Mouse (Mus musculus) liver, embryonic 15.5 days (tissue): Measurements from ENCODE around the gene Hp1bp3. TPM values are rescaled to one million over a fixed set of nuclear protein-coding genes. Genes with fewer than 3 reads are reported as not detected.
A peak's percentile ranks its signal among the peaks of the same experiment; 100 is the strongest.

ENCODE experiments used
- ATAC-seq: fragments of 200-750 bp; cut with Nextera tagmentation; 2 replicates; pipeline ENCODE4 v1.8.0; 2017; ENCODE audit warnings: moderate number of reproducible peaks, mild to moderate bottlenecking, moderate library complexity; ENCODE audit not compliant: insufficient read depth
- H3K27ac ChIP-seq: fragments of 300-500 bp; sonication (generic); replicated peaks from 2 replicates; pipeline ENCODE4 v1.5.1; 2015; ENCODE audit warnings: mild to moderate bottlenecking, inconsistent platforms
- H3K27me3 ChIP-seq: fragments of 300-500 bp; sonication (generic); 2 replicates; pipeline ENCODE4 v1.6.1; 2015; ENCODE audit warnings: mild to moderate bottlenecking, inconsistent platforms
- H3K36me3 ChIP-seq: fragments of 300-500 bp; sonication (generic); replicated peaks from 2 replicates; pipeline ENCODE4 v1.6.1; 2015; ENCODE audit warnings: moderate library complexity, mild to moderate bottlenecking, inconsistent platforms
- H3K4me1 ChIP-seq: fragments of 300-500 bp; sonication (generic); replicated peaks from 2 replicates; pipeline ENCODE4 v1.6.1; 2015; ENCODE audit warnings: inconsistent platforms
- H3K4me2 ChIP-seq: fragments of 300-500 bp; sonication (generic); 2 replicates; pipeline ENCODE4 v1.6.1; 2015; ENCODE audit warnings: moderate library complexity, mild to moderate bottlenecking, inconsistent platforms
- H3K4me3 ChIP-seq: fragments of 300-500 bp; sonication (generic); replicated peaks from 2 replicates; pipeline ENCODE4 v1.5.1; 2015; ENCODE audit warnings: mild to moderate bottlenecking, inconsistent platforms
- H3K9ac ChIP-seq: fragments of 300-500 bp; sonication (generic); 2 replicates; pipeline ENCODE4 v1.6.1; 2015; ENCODE audit warnings: moderate library complexity, mild to moderate bottlenecking, inconsistent platforms
- H3K9me3 ChIP-seq: fragments of 300-500 bp; sonication (generic); replicated peaks from 2 replicates; pipeline ENCODE4 v1.6.1; 2016; ENCODE audit warnings: inconsistent platforms
- WGBS: fragments of 180-500 bp; shearing (Covaris S2); methylation state at CpG from one replicate; pipeline ENCODE4 v1.1.7; 2015; ENCODE audit warnings: mixed read lengths; ENCODE audit not compliant: insufficient replicate concordance; 5-methylcytosine and 5-hydroxymethylcytosine counted together
- polyA plus RNA-seq: library from polyadenylated mRNA; unstranded; fragments of >200 nt; fragmentation: Nextera tagmentation; extraction: Ambion mirVana; gene quantifications from 2 replicates; pipeline ENCODE4 v1.2.1, GENCODE M21; 2015

Hp1bp3 gene
- polyA plus RNA-seq, 1 experiment from 2014 or later: 40.0 TPM

DNA sequence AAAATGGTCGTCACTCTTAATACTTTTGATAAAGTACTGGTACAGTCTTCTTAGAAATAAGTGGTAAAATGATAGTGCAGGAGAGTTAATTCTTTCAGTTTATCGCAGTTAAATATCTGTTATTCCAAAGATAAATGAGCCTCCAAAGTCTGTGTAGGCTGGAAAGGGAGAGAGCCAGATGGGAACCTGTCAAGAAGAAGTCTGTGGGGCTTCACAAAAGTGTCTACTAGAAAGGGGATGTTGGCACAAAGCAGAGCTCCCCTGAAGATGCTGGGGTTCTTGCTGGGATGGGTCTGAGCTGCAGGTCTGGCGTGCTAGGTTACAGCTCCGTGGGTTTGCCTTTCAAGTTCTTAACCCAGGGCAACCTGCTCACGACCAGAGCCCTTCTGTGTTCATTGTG is 23.5 kb upstream of the Hp1bp3 start:
- Histone ChIP-seq H3K27ac (no peak overlapping the region), H3K4me2 (no peak overlapping the region), H3K4me1 (0 out of 2 replicates have a peak, but pooled peaks cover 3% of the 10 kb centered on the region), H3K9ac (no peak overlapping the region), H3K27me3 (no peaks in the 10 kb centered on the region), H3K4me3 (no peak overlapping the region), H3K36me3 (peaks cover 79% of the 10 kb centered on the region), H3K9me3 (no peaks in the 10 kb centered on the region)
- no peak for ATAC-seq
- 72% methylated on average over 5 of the region's 5 CpGs for WGBS

DNA sequence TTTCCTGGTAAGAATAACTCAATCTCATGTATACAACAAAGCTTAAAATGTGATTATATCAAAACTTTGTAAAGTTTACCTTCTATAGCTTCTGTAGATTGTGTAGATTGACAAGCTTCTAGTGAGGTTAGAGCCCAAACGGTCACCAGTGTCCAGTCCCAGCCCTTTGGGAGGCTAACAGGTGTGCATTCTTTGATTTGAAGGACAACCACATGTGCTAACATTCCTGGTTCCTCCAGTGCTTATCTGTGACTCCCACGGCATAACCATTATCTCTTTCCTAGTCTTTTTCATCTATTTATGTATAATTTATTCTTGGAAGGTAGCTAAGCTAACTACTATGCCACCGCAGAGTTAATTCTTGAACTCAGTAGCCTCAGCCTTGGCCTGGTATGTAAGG is 15.3 kb upstream of the Hp1bp3 start:
- peaks cover 71% of the 10 kb centered on the region for H3K36me3 ChIP-seq
- no peak for ATAC-seq
- no peaks in the 10 kb centered on the region for H3K27me3 ChIP-seq
- H3K4me1 ChIP-seq: no peaks in the 10 kb centered on the region
- WGBS: 67% methylated on average over 3 of the region's 3 CpGs
- H3K9me3 ChIP-seq: no peaks in the 10 kb centered on the region
- H3K4me3 ChIP-seq: no peak overlapping the region
- H3K9ac ChIP-seq: no peak overlapping the region
- no peak overlapping the region for H3K27ac ChIP-seq
- no peak overlapping the region for H3K4me2 ChIP-seq

DNA sequence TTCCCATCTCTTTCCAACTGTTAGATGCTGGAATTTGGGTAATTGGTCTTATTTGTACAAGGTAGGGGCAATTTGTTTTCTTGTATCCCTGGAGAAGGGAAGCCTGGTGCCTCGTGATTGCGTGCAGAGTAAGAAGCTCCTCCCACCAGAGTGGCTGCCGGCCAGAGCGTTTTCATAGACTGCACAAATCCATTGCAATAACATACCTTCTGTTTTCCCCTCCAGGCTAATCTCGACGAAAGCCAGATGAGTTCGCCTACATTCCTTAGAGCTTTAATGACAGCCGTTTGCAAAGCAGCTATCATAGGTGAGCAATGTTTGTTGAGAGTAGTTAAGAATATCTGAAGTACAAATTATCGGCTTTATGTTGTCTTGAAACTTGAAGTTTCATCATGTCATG is 14.4 kb upstream of the Hp1bp3 start:
- H3K36me3 ChIP-seq: peaks cover 68% of the 10 kb centered on the region
- 73% methylated on average over 9 of the region's 9 CpGs for WGBS
- H3K4me2 ChIP-seq: no peak overlapping the region
- no peaks in the 10 kb centered on the region for H3K9me3 ChIP-seq
- no peak overlapping the region for H3K9ac ChIP-seq
- no peak overlapping the region for H3K4me3 ChIP-seq
- no peaks in the 10 kb centered on the region for H3K4me1 ChIP-seq
- H3K27ac ChIP-seq: no peak overlapping the region
- no peaks in the 10 kb centered on the region for H3K27me3 ChIP-seq
- ATAC-seq: no peak

DNA sequence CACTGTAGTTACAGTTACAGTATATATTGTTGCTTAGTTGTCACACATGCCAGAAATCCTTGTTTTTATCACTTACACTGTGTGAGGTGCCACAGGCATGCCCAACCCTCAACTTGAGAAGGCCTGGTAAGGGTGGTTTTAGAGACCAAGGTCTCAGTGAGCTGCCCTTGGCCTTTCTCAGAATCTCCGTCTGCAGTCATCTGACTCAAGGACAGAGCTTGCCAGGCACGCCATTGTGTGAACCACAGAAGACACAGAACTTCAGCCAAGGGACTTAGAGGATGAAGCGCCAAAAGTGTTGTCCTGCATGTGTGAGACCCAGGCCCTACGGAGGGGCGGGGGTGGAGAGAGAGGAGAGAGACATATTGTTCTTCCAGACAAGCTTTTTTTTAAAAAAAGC is 6.0 kb upstream of the Hp1bp3 start:
- Histone ChIP-seq H3K36me3 (peaks cover 33% of the 10 kb centered on the region), H3K4me2 (no peak overlapping the region), H3K27me3 (no peaks in the 10 kb centered on the region), H3K9ac (no peak overlapping the region), H3K27ac (no peak overlapping the region), H3K9me3 (no peaks in the 10 kb centered on the region), H3K4me3 (no peak overlapping the region), H3K4me1 (0 out of 2 replicates have a peak, but pooled peaks cover 4% of the 10 kb centered on the region)
- 80% methylated on average over 5 of the region's 5 CpGs for WGBS
- ATAC-seq: no peak

DNA sequence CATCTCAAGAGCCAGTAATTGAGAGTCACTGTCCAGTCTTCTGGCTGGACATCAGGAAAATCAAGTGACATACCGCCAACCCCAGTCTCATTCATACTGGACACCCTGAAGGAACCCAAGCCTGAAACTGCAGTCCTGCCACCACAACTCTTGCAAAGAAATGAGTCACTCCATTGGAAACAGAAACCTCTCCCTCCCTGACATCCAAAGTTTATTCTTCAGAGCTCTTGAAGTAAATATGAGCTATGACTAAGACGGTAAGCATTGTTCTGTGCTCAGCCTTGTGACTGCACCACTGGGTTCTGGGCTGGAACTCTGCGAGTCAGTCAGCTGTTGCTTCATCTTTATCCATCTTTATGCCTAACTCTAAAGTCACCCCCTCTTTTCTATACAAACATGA is 2.2 kb upstream of the Hp1bp3 start:
- peaks cover 7% of the 10 kb centered on the region; the same call in 1 of the 2 replicates for H3K36me3 ChIP-seq
- no peak overlapping the region for H3K27ac ChIP-seq

DNA sequence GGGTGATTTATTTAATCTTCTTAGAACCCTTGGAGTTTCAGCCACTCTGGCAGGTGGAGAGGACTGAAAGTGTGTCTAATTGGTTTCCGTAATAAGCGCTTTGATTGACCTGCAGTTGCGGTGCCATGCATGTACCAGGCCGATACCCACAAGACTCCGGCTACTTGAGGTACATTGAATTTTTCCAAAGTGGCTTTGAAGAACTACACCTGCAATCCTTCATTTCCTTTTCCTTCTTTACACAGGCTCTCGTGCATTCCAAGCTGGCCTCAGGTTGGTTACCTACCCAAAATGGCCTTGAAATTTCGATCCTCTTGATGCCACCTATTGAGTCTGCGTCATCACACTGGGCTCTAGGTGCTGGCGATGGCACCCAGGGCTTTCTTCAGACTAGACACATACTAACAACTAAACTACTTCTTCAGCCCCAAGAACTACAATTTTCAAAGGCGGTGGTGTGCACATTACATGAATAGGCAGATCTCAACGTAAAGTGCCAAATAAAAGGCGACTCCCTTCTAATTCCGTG is 361 bp upstream of the Hp1bp3 start:
- Histone ChIP-seq H3K9ac (peak overlapping the region; percentile 95), H3K4me1 (peaks cover 42% of the 10 kb centered on the region), H3K9me3 (no peaks in the 10 kb centered on the region), H3K27me3 (no peaks in the 10 kb centered on the region), H3K4me3 (peak overlapping the region; percentile 92), H3K4me2 (peak overlapping the region; percentile 86), H3K36me3 (no peaks in the 10 kb centered on the region), H3K27ac (peak overlapping the region; percentile 97)
- no peak for ATAC-seq
- WGBS: 47% methylated on average over 13 of the region's 13 CpGs

More for the DNA sequence above, 2.2 kb upstream of the Hp1bp3 start:
- ATAC-seq: no peak
- H3K9ac ChIP-seq: no peak overlapping the region
- 72% methylated on average over 3 of the region's 3 CpGs for WGBS
- H3K4me1 ChIP-seq: peaks cover 23% of the 10 kb centered on the region
- H3K27me3 ChIP-seq: no peaks in the 10 kb centered on the region
- H3K4me3 ChIP-seq: no peak overlapping the region
- H3K9me3 ChIP-seq: no peaks in the 10 kb centered on the region
- no peak overlapping the region for H3K4me2 ChIP-seq

DNA sequence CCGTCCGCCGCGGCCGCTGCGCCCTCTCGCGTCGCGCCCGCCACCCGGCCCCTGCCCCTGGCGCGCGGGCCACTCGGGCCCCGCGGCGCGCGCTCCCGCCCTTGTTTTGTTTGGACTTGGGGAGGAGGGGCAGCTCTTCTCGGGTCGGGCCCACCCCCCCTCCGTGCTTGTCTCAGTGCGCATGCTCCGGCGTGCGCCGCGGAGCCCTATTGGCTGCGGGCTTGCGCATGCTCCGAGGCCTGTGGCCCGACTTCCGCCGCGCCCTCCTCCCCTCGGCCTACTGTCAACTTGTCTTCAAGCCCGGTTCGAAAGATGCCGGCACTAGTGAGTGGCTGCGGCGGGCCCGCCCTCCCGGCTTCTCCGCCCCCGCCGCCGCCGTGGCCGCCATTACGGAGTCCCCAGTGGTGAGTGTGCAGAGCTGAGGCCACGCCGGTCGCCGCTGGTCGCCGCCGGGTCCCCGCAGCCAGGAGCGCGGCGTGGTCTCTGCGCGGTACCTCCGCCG is 846 bp downstream of the Hp1bp3 start:
- H3K27ac ChIP-seq: peak overlapping the region; percentile 97
- under 1% methylated on average over 62 of the region's 68 CpGs for WGBS
- H3K4me3 ChIP-seq: peak overlapping the region; percentile 92
- peak; percentile 95 for ATAC-seq
- H3K36me3 ChIP-seq: peaks cover 11% of the 10 kb centered on the region
- H3K4me2 ChIP-seq: peak overlapping the region; percentile 86
- peak overlapping the region; percentile 98 for H3K9ac ChIP-seq
- H3K9me3 ChIP-seq: no peaks in the 10 kb centered on the region
- peaks cover 50% of the 10 kb centered on the region for H3K4me1 ChIP-seq
- no peaks in the 10 kb centered on the region for H3K27me3 ChIP-seq

DNA sequence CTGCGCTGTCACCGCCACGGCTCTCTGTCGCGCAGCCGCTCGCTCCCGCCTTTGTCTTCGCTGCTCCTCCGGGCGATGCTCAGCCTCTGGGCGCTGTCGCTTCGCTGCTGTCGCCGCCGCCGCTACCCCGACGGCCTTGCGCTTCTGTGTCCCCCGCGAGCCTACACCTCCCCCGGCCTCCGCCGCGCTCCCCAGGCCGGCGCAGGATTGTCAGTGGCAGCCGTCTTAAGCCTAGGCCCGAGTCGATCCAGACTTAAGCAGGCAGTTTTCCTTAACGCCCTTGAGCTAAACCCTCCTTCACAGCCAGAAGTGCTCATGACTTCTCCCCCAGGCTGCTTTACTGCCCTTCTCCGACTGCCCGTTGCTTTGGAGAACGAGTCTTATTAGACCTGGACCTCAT is 1.3 kb downstream of the Hp1bp3 start:
- H3K4me3 ChIP-seq: peak overlapping the region; percentile 92
- H3K4me1 ChIP-seq: peaks cover 55% of the 10 kb centered on the region
- H3K36me3 ChIP-seq: peaks cover 16% of the 10 kb centered on the region
- H3K9ac ChIP-seq: peak overlapping the region; percentile 98
- H3K9me3 ChIP-seq: no peaks in the 10 kb centered on the region
- ATAC-seq: peak; percentile 19
- peak overlapping the region; percentile 79 for H3K4me2 ChIP-seq
- H3K27me3 ChIP-seq: no peaks in the 10 kb centered on the region
- H3K27ac ChIP-seq: peak overlapping the region; percentile 97
- under 1% methylated on average over 36 of the region's 36 CpGs for WGBS

DNA sequence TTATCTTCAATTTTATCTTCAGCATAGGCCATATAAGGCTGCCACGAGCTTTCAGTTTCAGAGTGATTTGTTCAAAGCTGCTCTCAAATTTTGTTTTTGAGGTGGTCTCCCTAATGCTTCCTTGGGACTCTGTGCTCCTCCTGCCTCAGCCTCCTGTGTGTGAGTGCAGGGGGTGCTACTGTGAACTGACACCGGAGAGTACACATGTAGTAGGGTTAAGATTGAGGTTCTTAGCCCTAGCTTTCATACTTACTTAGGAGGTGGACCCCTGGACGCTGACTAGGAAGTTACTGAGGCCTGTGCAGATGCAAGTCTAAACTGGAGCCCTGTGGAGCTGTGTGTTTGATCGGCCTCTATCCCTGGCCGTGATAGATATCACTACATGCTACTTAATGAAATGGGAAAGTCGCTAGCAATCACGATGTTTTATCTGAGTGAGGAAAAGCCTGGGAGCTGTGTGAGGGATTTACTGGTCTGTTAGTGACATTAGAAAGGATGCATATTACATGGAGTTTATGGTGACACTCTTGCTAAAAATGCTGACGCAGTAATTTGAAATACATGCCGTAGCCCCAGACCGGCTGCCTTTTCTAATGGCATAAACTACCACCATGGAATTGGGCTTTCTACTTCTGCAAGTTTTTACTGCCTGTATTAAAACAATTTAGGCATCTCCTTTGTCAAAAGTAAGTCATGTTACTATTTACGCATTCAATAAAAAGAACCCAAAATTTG is 2.0 kb downstream of the Hp1bp3 start:
- peaks cover 22% of the 10 kb centered on the region for H3K36me3 ChIP-seq
- no peaks in the 10 kb centered on the region for H3K9me3 ChIP-seq
- H3K9ac ChIP-seq: peak overlapping the region; percentile 98
- H3K4me3 ChIP-seq: peak overlapping the region; percentile 92
- no peaks in the 10 kb centered on the region for H3K27me3 ChIP-seq
- H3K4me1 ChIP-seq: peaks cover 57% of the 10 kb centered on the region
- H3K27ac ChIP-seq: peak overlapping the region; percentile 97
- H3K4me2 ChIP-seq: peak overlapping the region; percentile 79
- no peak for ATAC-seq
- WGBS: 35% methylated on average over 11 of the region's 11 CpGs

DNA sequence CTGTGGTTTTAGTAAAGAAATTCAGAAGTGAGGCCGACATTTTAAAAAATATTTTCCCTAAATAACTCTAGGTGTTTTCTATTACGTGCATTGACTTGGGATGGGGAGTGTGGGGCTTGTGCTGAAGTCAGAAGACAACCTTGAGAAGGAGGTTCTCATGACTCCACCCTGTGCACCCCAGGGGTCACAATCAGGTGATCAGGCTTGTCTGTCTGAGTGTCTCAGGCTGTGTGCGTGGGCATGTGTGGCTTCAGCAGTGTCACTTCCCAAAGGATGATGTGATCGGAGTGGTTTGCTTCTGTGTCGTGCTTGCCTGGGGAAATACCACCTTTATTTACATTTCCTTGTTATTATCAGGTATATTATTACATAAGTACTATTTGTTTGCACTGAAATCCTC is 3.2 kb downstream of the Hp1bp3 start:
- peaks cover 34% of the 10 kb centered on the region for H3K36me3 ChIP-seq
- ATAC-seq: no peak
- H3K27me3 ChIP-seq: no peaks in the 10 kb centered on the region
- peak overlapping the region; percentile 92 for H3K4me3 ChIP-seq
- H3K4me1 ChIP-seq: peaks cover 57% of the 10 kb centered on the region
- 58% methylated on average over 5 of the region's 5 CpGs for WGBS
- peak overlapping the region; percentile 79 for H3K4me2 ChIP-seq
- H3K27ac ChIP-seq: peak overlapping the region; percentile 97
- no peaks in the 10 kb centered on the region for H3K9me3 ChIP-seq
- H3K9ac ChIP-seq: peak overlapping the region; percentile 47; the same call in 1 of the 2 replicates

DNA sequence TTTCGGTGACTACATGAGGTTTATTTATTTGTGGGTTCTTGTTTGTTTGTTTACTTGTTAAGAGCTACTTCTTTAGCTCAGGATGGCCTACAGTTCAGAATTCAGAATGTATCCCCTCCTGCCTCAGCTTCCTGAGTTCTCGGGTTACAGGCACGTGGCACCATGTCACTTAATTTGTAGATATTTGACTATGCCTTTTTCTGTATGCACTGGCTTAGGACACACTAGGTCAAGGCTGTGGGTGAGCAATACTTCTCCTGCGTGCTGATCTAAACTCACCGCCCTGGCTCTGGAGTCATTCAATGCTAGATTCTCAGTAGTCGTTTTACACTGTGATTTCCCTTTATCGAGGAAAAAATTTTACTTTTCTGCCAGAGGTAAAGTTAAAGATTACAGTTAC is 4.7 kb downstream of the Hp1bp3 start:
- Histone ChIP-seq H3K9ac (peak overlapping the region; percentile 13; the same call in 1 of the 2 replicates), H3K36me3 (peaks cover 48% of the 10 kb centered on the region), H3K4me3 (no peak overlapping the region), H3K4me2 (peak overlapping the region; percentile 79), H3K27ac (no peak overlapping the region), H3K9me3 (no peaks in the 10 kb centered on the region), H3K27me3 (no peaks in the 10 kb centered on the region), H3K4me1 (peaks cover 50% of the 10 kb centered on the region)
- WGBS: 33% methylated on average over 7 of the region's 7 CpGs
- ATAC-seq: no peak
